Mouse (Mus musculus): ENCODE data around the gene Gm21954. TPM values are rescaled to one million over a fixed set of nuclear protein-coding genes. Genes with fewer than 3 reads are reported as not detected.
A peak's percentile ranks its signal among the peaks of the same experiment; 100 is the strongest.

Gm21954 gene
- polyA plus RNA-seq (2015; fragmentation: Nextera tagmentation; extraction: Ambion mirVana): not detected in 2 replicates

GRCm38 (mm10) chr3:55472110-55472509, at the start of gene Gm21954:
Gm21954 (minus strand) TSS chr3:55472210.
- H3K36me3 ChIP-seq (ENCODE audit: control insufficient read depth, insufficient read depth, low read length): no peaks in the 10 kb centered on the region
- no peaks in the 10 kb centered on the region for H3K4me1 ChIP-seq (ENCODE audit: control insufficient read depth, insufficient read depth, low read length)
- H3K27me3 ChIP-seq (replicated peaks; ENCODE audit: control insufficient read depth, insufficient read depth, low read length): no peaks in the 10 kb centered on the region
- no peak within 1 kb of the TSS for H3K27ac ChIP-seq (ENCODE audit: low read length)
- no peak for ATAC-seq
- 82% methylated on average over 2 of the region's 2 CpGs for WGBS
- no peak within 1 kb of the TSS for H3K4me2 ChIP-seq (ENCODE audit: low read depth, low read length)
- no peak within 1 kb of the TSS for H3K9ac ChIP-seq (ENCODE audit: low read depth, low read length)
- H3K9me3 ChIP-seq (ENCODE audit: control insufficient read depth, low read length): no peaks in the 10 kb centered on the region
- no peak within 1 kb of the TSS for H3K4me3 ChIP-seq (ENCODE audit: low read length)

DNA sequence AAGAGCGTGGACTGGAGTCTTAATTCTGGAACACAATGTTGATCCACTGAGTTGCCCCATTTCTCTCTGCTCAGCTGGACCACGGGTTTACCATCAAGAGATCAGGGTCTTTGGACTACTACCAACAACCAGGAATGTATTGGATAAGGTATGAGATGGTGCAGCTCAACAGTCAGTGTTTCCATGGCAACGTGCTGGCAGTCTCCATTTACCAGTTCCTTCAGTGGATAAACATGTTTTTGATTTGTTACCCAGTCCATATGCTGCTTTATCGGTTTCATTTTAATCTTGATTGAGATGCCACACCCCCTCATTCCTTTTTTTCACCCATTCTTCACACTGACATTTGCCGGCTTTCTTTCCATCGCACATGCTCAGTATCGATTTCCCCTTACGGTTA, 49.8 kb upstream of the Gm21954 start:
- no peaks in the 10 kb centered on the region for H3K36me3 ChIP-seq (ENCODE audit: control insufficient read depth, insufficient read depth, low read length)
- WGBS: 76% methylated on average over 8 of the region's 8 CpGs
- no peak overlapping the region for H3K4me3 ChIP-seq (ENCODE audit: low read length)
- no peaks in the 10 kb centered on the region for H3K9me3 ChIP-seq (ENCODE audit: control insufficient read depth, low read length)
- ATAC-seq: no peak
- 0 out of 2 replicates have a peak, but pooled peaks cover 2% of the 10 kb centered on the region for H3K27me3 ChIP-seq (replicated peaks; ENCODE audit: control insufficient read depth, insufficient read depth, low read length)
- H3K4me1 ChIP-seq (ENCODE audit: control insufficient read depth, insufficient read depth, low read length): 0 out of 2 replicates have a peak, but pooled peaks cover 3% of the 10 kb centered on the region
- H3K4me2 ChIP-seq (ENCODE audit: low read depth, low read length): no peak overlapping the region
- H3K27ac ChIP-seq (ENCODE audit: low read length): no peak overlapping the region
- H3K9ac ChIP-seq (ENCODE audit: low read depth, low read length): no peak overlapping the region

GRCm38 (mm10) chr3:55520240-55521180, 48.5 kb upstream of the Gm21954 start:
- H3K9ac ChIP-seq (ENCODE audit: low read depth, low read length): no peak overlapping the region
- ATAC-seq: 0 out of 2 replicates have a peak, but pooled peaks have one; percentile 70
- H3K4me2 ChIP-seq (ENCODE audit: low read depth, low read length): no peak overlapping the region
- no peaks in the 10 kb centered on the region for H3K36me3 ChIP-seq (ENCODE audit: control insufficient read depth, insufficient read depth, low read length)
- 30% methylated on average over 12 of the region's 12 CpGs for WGBS
- H3K4me3 ChIP-seq (ENCODE audit: low read length): no peak overlapping the region
- no peak overlapping the region for H3K27ac ChIP-seq (ENCODE audit: low read length)
- 0 out of 2 replicates have a peak, but pooled peaks cover 3% of the 10 kb centered on the region for H3K4me1 ChIP-seq (ENCODE audit: control insufficient read depth, insufficient read depth, low read length)
- H3K27me3 ChIP-seq (replicated peaks; ENCODE audit: control insufficient read depth, insufficient read depth, low read length): 0 out of 2 replicates have a peak, but pooled peaks cover 2% of the 10 kb centered on the region
- H3K9me3 ChIP-seq (ENCODE audit: control insufficient read depth, low read length): no peaks in the 10 kb centered on the region

DNA sequence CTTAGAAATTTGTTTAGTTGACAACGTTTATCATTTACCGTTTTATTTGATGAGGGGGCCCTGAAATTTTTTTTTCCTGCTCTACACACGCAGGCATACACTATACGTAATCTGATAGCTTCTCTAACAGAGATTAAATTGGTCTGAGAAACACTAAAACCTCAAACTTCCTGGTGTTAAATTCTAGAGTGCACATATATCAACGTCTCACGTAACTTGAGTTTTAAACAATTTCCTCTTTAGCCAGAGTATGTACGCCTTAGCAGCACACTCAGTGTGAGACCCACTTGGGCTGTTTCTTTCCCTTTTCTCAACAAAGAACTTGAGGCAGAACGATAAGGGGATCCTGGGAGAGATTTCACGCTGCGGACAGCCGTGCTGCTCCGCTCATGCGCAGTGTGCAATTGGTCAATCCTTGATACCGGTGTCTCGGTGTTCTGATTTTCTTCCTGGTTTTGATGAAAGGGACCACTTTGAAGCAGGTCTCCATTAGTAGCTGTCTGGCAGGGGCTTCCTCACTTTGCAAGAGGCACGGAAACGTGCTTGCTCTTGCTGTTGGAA, 45.5 kb upstream of the Gm21954 start:
- peak overlapping the region; percentile 21 for H3K4me3 ChIP-seq (ENCODE audit: low read length)
- no peaks in the 10 kb centered on the region for H3K36me3 ChIP-seq (ENCODE audit: control insufficient read depth, insufficient read depth, low read length)
- H3K4me1 ChIP-seq (ENCODE audit: control insufficient read depth, insufficient read depth, low read length): 0 out of 2 replicates have a peak, but pooled peaks cover 3% of the 10 kb centered on the region
- ATAC-seq: no peak
- peak overlapping the region; percentile 37 for H3K4me2 ChIP-seq (ENCODE audit: low read depth, low read length)
- 49% methylated on average over 17 of the region's 17 CpGs for WGBS
- H3K27ac ChIP-seq (ENCODE audit: low read length): no peak overlapping the region
- H3K27me3 ChIP-seq (replicated peaks; ENCODE audit: control insufficient read depth, insufficient read depth, low read length): 0 out of 2 replicates have a peak, but pooled peaks cover 2% of the 10 kb centered on the region
- H3K9me3 ChIP-seq (ENCODE audit: control insufficient read depth, low read length): no peaks in the 10 kb centered on the region
- H3K9ac ChIP-seq (ENCODE audit: low read depth, low read length): 0 out of 2 replicates have a peak overlapping the region, but pooled peaks have one; percentile 3

DNA sequence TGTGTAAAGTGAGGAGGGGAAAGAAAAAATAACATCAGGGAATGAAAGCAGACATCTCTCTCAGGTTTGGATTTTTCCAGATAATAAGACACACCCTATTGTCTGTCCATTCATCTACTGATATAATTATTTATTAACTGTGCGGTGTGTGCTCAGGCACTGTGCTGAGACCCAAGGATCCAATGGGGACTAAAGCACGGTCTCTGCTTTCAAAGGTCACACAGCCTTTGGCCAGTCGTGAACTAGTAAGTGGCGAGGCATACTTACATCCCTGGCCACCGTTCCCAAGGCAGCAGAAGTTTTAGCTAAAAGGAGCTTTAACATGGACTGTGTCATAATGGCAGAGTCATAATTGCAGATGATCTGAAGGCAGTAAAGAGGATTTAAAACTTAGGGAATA, 44.0 kb upstream of the Gm21954 start:
- 0 out of 2 replicates have a peak, but pooled peaks cover 3% of the 10 kb centered on the region for H3K4me1 ChIP-seq (ENCODE audit: control insufficient read depth, insufficient read depth, low read length)
- 69% methylated on average over 5 of the region's 5 CpGs for WGBS
- ATAC-seq: no peak
- no peak overlapping the region for H3K27ac ChIP-seq (ENCODE audit: low read length)
- no peak overlapping the region for H3K9ac ChIP-seq (ENCODE audit: low read depth, low read length)
- no peak overlapping the region for H3K4me2 ChIP-seq (ENCODE audit: low read depth, low read length)
- H3K27me3 ChIP-seq (replicated peaks; ENCODE audit: control insufficient read depth, insufficient read depth, low read length): 0 out of 2 replicates have a peak, but pooled peaks cover 2% of the 10 kb centered on the region
- no peaks in the 10 kb centered on the region for H3K36me3 ChIP-seq (ENCODE audit: control insufficient read depth, insufficient read depth, low read length)
- H3K4me3 ChIP-seq (ENCODE audit: low read length): no peak overlapping the region
- H3K9me3 ChIP-seq (ENCODE audit: control insufficient read depth, low read length): no peaks in the 10 kb centered on the region

DNA sequence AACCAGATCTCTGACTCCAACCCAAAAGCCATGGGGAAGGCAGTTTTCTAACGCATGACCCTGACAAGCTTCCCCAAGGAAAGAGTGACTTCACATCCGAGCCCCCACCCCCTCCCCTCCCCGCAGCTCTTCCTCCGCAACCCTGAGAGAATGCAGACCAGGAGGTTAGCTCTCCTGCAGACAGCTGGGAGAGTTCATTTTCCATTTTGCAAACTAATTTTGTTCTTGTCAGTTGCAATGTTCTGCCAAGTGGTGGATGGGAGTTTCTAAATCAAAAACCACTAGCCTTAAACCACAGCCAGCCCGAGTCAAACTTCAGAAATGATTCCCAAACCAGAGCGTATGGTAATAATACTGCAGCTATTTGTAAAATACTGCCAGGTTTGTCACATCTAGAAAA, 39.6 kb upstream of the Gm21954 start:
- Histone ChIP-seq H3K9ac (ENCODE audit: low read depth, low read length) (no peak overlapping the region), H3K9me3 (ENCODE audit: control insufficient read depth, low read length) (no peaks in the 10 kb centered on the region), H3K4me1 (ENCODE audit: control insufficient read depth, insufficient read depth, low read length) (no peaks in the 10 kb centered on the region), H3K4me3 (ENCODE audit: low read length) (no peak overlapping the region), H3K36me3 (ENCODE audit: control insufficient read depth, insufficient read depth, low read length) (no peaks in the 10 kb centered on the region), H3K27ac (ENCODE audit: low read length) (no peak overlapping the region), H3K4me2 (ENCODE audit: low read depth, low read length) (no peak overlapping the region), H3K27me3 (replicated peaks; ENCODE audit: control insufficient read depth, insufficient read depth, low read length) (no peaks in the 10 kb centered on the region)
- no peak for ATAC-seq
- 50% methylated on average over 6 of the region's 6 CpGs for WGBS

DNA sequence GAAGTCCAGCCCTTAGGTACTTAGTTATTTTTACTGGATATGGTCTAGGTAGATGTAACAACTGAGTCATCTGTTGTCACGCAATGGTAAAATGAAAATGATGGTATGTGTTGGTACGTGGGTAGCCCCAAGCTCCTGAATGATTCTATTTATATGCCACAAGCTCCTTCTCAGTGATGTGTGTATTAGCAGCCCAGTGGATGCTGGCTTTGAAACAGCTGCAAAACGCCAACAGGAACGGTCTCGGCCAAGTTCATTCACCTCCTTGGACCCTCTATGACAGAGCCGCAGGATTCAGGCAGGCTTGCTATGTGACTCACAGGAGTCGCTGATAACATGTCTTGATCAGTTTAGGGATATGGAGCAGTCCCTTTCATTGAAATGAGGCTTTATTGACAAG, 38.2 kb upstream of the Gm21954 start:
- no peak for ATAC-seq
- no peak overlapping the region for H3K4me2 ChIP-seq (ENCODE audit: low read depth, low read length)
- no peaks in the 10 kb centered on the region for H3K36me3 ChIP-seq (ENCODE audit: control insufficient read depth, insufficient read depth, low read length)
- H3K4me3 ChIP-seq (ENCODE audit: low read length): no peak overlapping the region
- no peak overlapping the region for H3K27ac ChIP-seq (ENCODE audit: low read length)
- H3K27me3 ChIP-seq (replicated peaks; ENCODE audit: control insufficient read depth, insufficient read depth, low read length): no peaks in the 10 kb centered on the region
- 79% methylated on average over 7 of the region's 7 CpGs for WGBS
- H3K4me1 ChIP-seq (ENCODE audit: control insufficient read depth, insufficient read depth, low read length): no peaks in the 10 kb centered on the region
- H3K9ac ChIP-seq (ENCODE audit: low read depth, low read length): no peak overlapping the region
- H3K9me3 ChIP-seq (ENCODE audit: control insufficient read depth, low read length): no peaks in the 10 kb centered on the region

- WGBS: 80% methylated on average over 7 of the region's 7 CpGs
- Histone ChIP-seq H3K36me3 (ENCODE audit: control insufficient read depth, insufficient read depth, low read length) (no peaks in the 10 kb centered on the region), H3K9ac (ENCODE audit: low read depth, low read length) (no peak overlapping the region), H3K4me2 (ENCODE audit: low read depth, low read length) (no peak overlapping the region), H3K9me3 (ENCODE audit: control insufficient read depth, low read length) (no peaks in the 10 kb centered on the region), H3K27me3 (replicated peaks; ENCODE audit: control insufficient read depth, insufficient read depth, low read length) (no peaks in the 10 kb centered on the region), H3K4me1 (ENCODE audit: control insufficient read depth, insufficient read depth, low read length) (0 out of 2 replicates have a peak, but pooled peaks cover 2% of the 10 kb centered on the region), H3K4me3 (ENCODE audit: low read length) (no peak overlapping the region), H3K27ac (ENCODE audit: low read length) (no peak overlapping the region)
- ATAC-seq: no peak
Measured at GRCm38 (mm10) chr3:55499298-55499697, 27.3 kb upstream of the Gm21954 start.

- H3K36me3 ChIP-seq (ENCODE audit: control insufficient read depth, insufficient read depth, low read length): no peaks in the 10 kb centered on the region
- no peak overlapping the region for H3K27ac ChIP-seq (ENCODE audit: low read length)
- H3K4me2 ChIP-seq (ENCODE audit: low read depth, low read length): no peak overlapping the region
- H3K4me3 ChIP-seq (ENCODE audit: low read length): no peak overlapping the region
- H3K9ac ChIP-seq (ENCODE audit: low read depth, low read length): no peak overlapping the region
- no peaks in the 10 kb centered on the region for H3K9me3 ChIP-seq (ENCODE audit: control insufficient read depth, low read length)
- H3K27me3 ChIP-seq (replicated peaks; ENCODE audit: control insufficient read depth, insufficient read depth, low read length): no peaks in the 10 kb centered on the region
- H3K4me1 ChIP-seq (ENCODE audit: control insufficient read depth, insufficient read depth, low read length): 0 out of 2 replicates have a peak, but pooled peaks cover 2% of the 10 kb centered on the region
- WGBS: 58% methylated on average over 9 of the region's 9 CpGs
- peak; percentile 94 for ATAC-seq
Measured at GRCm38 (mm10) chr3:55496462-55496941, 24.5 kb upstream of the Gm21954 start.
